Mouse (Mus musculus) midbrain, embryonic 12.5 days (tissue): ENCODE results near the gene Tenm3. TPM values are rescaled to one million over a fixed set of nuclear protein-coding genes. Genes with fewer than 3 reads are reported as not detected.

Experiments
- ATAC-seq: fragments of 200-750 bp; cut with Nextera tagmentation; 2 replicates; pipeline ENCODE4 v1.8.0; 2017; ENCODE audit warnings: low read depth, moderate TSS enrichment, moderate library complexity; ENCODE audit not compliant: low FRiP score
- H3K27ac ChIP-seq: fragments of 300-500 bp; sonication (generic); replicated peaks from 2 replicates; pipeline ENCODE4 v1.5.1; 2016; ENCODE audit warnings: mild to moderate bottlenecking
- H3K27me3 ChIP-seq: fragments of 300-500 bp; sonication (generic); 2 replicates; pipeline ENCODE4 v1.6.1; 2016; ENCODE audit warnings: mild to moderate bottlenecking
- H3K36me3 ChIP-seq: fragments of 300-500 bp; sonication (generic); 2 replicates; pipeline ENCODE4 v1.6.1; 2016
- H3K4me1 ChIP-seq: fragments of 300-500 bp; sonication (generic); 2 replicates; pipeline ENCODE4 v1.6.1; 2016
- H3K4me2 ChIP-seq: fragments of 300-500 bp; sonication (generic); replicated peaks from 2 replicates; pipeline ENCODE4 v1.6.1; 2016; ENCODE audit warnings: mild to moderate bottlenecking, moderate library complexity
- H3K4me3 ChIP-seq: fragments of 300-500 bp; sonication (generic); 2 replicates; pipeline ENCODE4 v1.5.1; 2016; ENCODE audit warnings: mild to moderate bottlenecking
- H3K9ac ChIP-seq: fragments of 300-500 bp; sonication (generic); replicated peaks from 2 replicates; pipeline ENCODE4 v1.6.1; 2016; ENCODE audit warnings: mild to moderate bottlenecking, moderate library complexity
- H3K9me3 ChIP-seq: fragments of 300-500 bp; sonication (generic); 2 replicates; pipeline ENCODE4 v1.6.1; 2016; ENCODE audit warnings: mild to moderate bottlenecking
- WGBS: fragments of 180-500 bp; shearing (Covaris S2); methylation state at CpG from one replicate; pipeline ENCODE4 v1.1.7; 2016; 5-methylcytosine and 5-hydroxymethylcytosine counted together
- polyA plus RNA-seq: library from polyadenylated mRNA; unstranded; fragments of >200 nt; fragmentation: Nextera tagmentation; extraction: Ambion mirVana; gene quantifications from 2 replicates; pipeline ENCODE4 v1.2.1, GENCODE M21; 2016

The Tenm3 gene
- polyA plus RNA-seq, 1 experiment from 2014 or later = 63.9 TPM

- Histone ChIP-seq H3K27ac (no peak overlapping the region), H3K9me3 (no peaks in the 10 kb centered on the region), H3K4me3 (no peak overlapping the region), H3K9ac (no peak overlapping the region), H3K36me3 (no peaks in the 10 kb centered on the region), H3K27me3 (no peaks in the 10 kb centered on the region), H3K4me2 (no peak overlapping the region), H3K4me1 (peaks cover 8% of the 10 kb centered on the region; the same call in 1 of the 2 replicates)
- no peak for ATAC-seq
- 76% methylated on average over 7 of the region's 7 CpGs for WGBS
These were observed 194.3 kb downstream of the Tenm3 start for GRCm38 (mm10) chr8:48649415-48649814.

- Histone ChIP-seq H3K4me1 (peaks cover 8% of the 10 kb centered on the region; the same call in 1 of the 2 replicates), H3K27me3 (no peaks in the 10 kb centered on the region), H3K4me2 (peak overlapping the region; percentile 35), H3K9ac (no peak overlapping the region), H3K36me3 (no peaks in the 10 kb centered on the region), H3K9me3 (no peaks in the 10 kb centered on the region), H3K27ac (no peak overlapping the region), H3K4me3 (no peak overlapping the region)
- ATAC-seq = no peak
- 65% methylated on average over 18 of the region's 18 CpGs for WGBS
These were observed 197.6 kb downstream of the Tenm3 start for GRCm38 (mm10) chr8:48646110-48646509.

- Histone ChIP-seq H3K4me3 (no peak overlapping the region), H3K4me2 (no peak overlapping the region), H3K9ac (no peak overlapping the region), H3K27ac (no peak overlapping the region), H3K4me1 (no peaks in the 10 kb centered on the region; the same call in 1 of the 2 replicates), H3K9me3 (no peaks in the 10 kb centered on the region), H3K36me3 (no peaks in the 10 kb centered on the region), H3K27me3 (no peaks in the 10 kb centered on the region)
- 81% methylated on average over 4 of the region's 4 CpGs for WGBS
- no peak for ATAC-seq
These were observed 205.6 kb downstream of the Tenm3 start for GRCm38 (mm10) chr8:48638129-48638528.

GRCm38 (mm10) chr8:48636979-48637378 lies 206.8 kb downstream of the Tenm3 start:
- Histone ChIP-seq H3K4me3 (no peak overlapping the region), H3K9me3 (no peaks in the 10 kb centered on the region), H3K4me2 (no peak overlapping the region), H3K9ac (no peak overlapping the region), H3K4me1 (no peaks in the 10 kb centered on the region; the same call in 1 of the 2 replicates), H3K27me3 (no peaks in the 10 kb centered on the region), H3K36me3 (no peaks in the 10 kb centered on the region), H3K27ac (no peak overlapping the region)
- ATAC-seq = no peak
- 84% methylated on average over 5 of the region's 5 CpGs for WGBS

GRCm38 (mm10) chr8:48635815-48636214 lies 207.9 kb downstream of the Tenm3 start:
- 64% methylated on average over 4 of the region's 4 CpGs for WGBS
- Histone ChIP-seq H3K27me3 (no peaks in the 10 kb centered on the region), H3K9me3 (no peaks in the 10 kb centered on the region), H3K27ac (no peak overlapping the region), H3K4me3 (no peak overlapping the region), H3K4me1 (no peaks in the 10 kb centered on the region; the same call in 1 of the 2 replicates), H3K9ac (no peak overlapping the region), H3K4me2 (no peak overlapping the region), H3K36me3 (no peaks in the 10 kb centered on the region)
- no peak for ATAC-seq

GRCm38 (mm10) chr8:48633426-48633825 lies 210.3 kb downstream of the Tenm3 start:
- no peak for ATAC-seq
- H3K9me3 ChIP-seq = no peaks in the 10 kb centered on the region
- no peak overlapping the region for H3K9ac ChIP-seq
- no peak overlapping the region for H3K4me3 ChIP-seq
- H3K4me1 ChIP-seq = no peaks in the 10 kb centered on the region; the same call in 1 of the 2 replicates
- no peaks in the 10 kb centered on the region for H3K27me3 ChIP-seq
- WGBS = 82% methylated on average over 8 of the region's 8 CpGs
- H3K4me2 ChIP-seq = no peak overlapping the region
- no peak overlapping the region for H3K27ac ChIP-seq
- no peaks in the 10 kb centered on the region for H3K36me3 ChIP-seq

GRCm38 (mm10) chr8:48622517-48623153 lies 221.1 kb downstream of the Tenm3 start:
- H3K9me3 ChIP-seq = no peaks in the 10 kb centered on the region

GRCm38 (mm10) chr8:48615088-48615487 lies 228.7 kb downstream of the Tenm3 start:
- ATAC-seq = no peak
- Histone ChIP-seq H3K36me3 (no peaks in the 10 kb centered on the region; the same call in 1 of the 2 replicates), H3K27me3 (no peaks in the 10 kb centered on the region), H3K4me1 (peaks cover 32% of the 10 kb centered on the region), H3K27ac (no peak overlapping the region), H3K4me2 (no peak overlapping the region), H3K4me3 (no peak overlapping the region), H3K9ac (no peak overlapping the region), H3K9me3 (no peaks in the 10 kb centered on the region)
- 25% methylated on average over 8 of the region's 8 CpGs for WGBS

More at GRCm38 (mm10) chr8:48622517-48623153, 221.1 kb downstream of the Tenm3 start:
- ATAC-seq = no peak
- Histone ChIP-seq H3K4me2 (no peak overlapping the region), H3K4me1 (no peaks in the 10 kb centered on the region), H3K36me3 (no peaks in the 10 kb centered on the region), H3K9ac (no peak overlapping the region), H3K4me3 (no peak overlapping the region), H3K27me3 (no peaks in the 10 kb centered on the region), H3K27ac (no peak overlapping the region)
- 88% methylated on average over 11 of the region's 11 CpGs for WGBS

- H3K4me3 ChIP-seq = no peak overlapping the region
- ATAC-seq = no peak
- no peaks in the 10 kb centered on the region; the same call in 1 of the 2 replicates for H3K36me3 ChIP-seq
- H3K27me3 ChIP-seq = no peaks in the 10 kb centered on the region
- H3K4me2 ChIP-seq = no peak overlapping the region
- no peaks in the 10 kb centered on the region for H3K9me3 ChIP-seq
- 87% methylated on average over 10 of the region's 10 CpGs for WGBS
- H3K4me1 ChIP-seq = peaks cover 32% of the 10 kb centered on the region
- H3K9ac ChIP-seq = no peak overlapping the region
- no peak overlapping the region for H3K27ac ChIP-seq
These were observed 231.7 kb downstream of the Tenm3 start for GRCm38 (mm10) chr8:48611934-48612512.

- Histone ChIP-seq H3K4me2 (no peak overlapping the region), H3K4me1 (peaks cover 32% of the 10 kb centered on the region), H3K27me3 (no peaks in the 10 kb centered on the region), H3K27ac (peak overlapping the region; percentile 64), H3K9me3 (no peaks in the 10 kb centered on the region), H3K4me3 (no peak overlapping the region), H3K9ac (no peak overlapping the region), H3K36me3 (no peaks in the 10 kb centered on the region; the same call in 1 of the 2 replicates)
- WGBS = 53% methylated on average over 12 of the region's 12 CpGs
- peak; percentile 59; the same call in 1 of the 2 replicates for ATAC-seq
These were observed 232.6 kb downstream of the Tenm3 start for GRCm38 (mm10) chr8:48611126-48611525.

GRCm38 (mm10) chr8:48610316-48610715 lies 233.4 kb downstream of the Tenm3 start:
- 69% methylated on average over 6 of the region's 6 CpGs for whole genome bisulfite sequencing
- H3K4me1 ChIP-seq = peaks cover 26% of the 10 kb centered on the region
- H3K4me2 ChIP-seq = no peak overlapping the region
- ATAC-seq = peak; percentile 67; the same call in 1 of the 2 replicates
- H3K4me3 ChIP-seq = no peak overlapping the region
- no peak overlapping the region for H3K9ac ChIP-seq
- no peaks in the 10 kb centered on the region for H3K27me3 ChIP-seq
- no peaks in the 10 kb centered on the region; the same call in 1 of the 2 replicates for H3K36me3 ChIP-seq
- peak overlapping the region; percentile 64 for H3K27ac ChIP-seq
- H3K9me3 ChIP-seq = no peaks in the 10 kb centered on the region

- Histone ChIP-seq H3K36me3 (no peaks in the 10 kb centered on the region; the same call in 1 of the 2 replicates), H3K4me3 (no peak overlapping the region), H3K9me3 (no peaks in the 10 kb centered on the region), H3K4me2 (no peak overlapping the region), H3K4me1 (peaks cover 20% of the 10 kb centered on the region; the same call in 1 of the 2 replicates), H3K9ac (no peak overlapping the region), H3K27ac (no peak overlapping the region; the same call in 1 of the 2 replicates), H3K27me3 (no peaks in the 10 kb centered on the region)
- no peak for ATAC-seq
- 95% methylated on average over 4 of the region's 4 CpGs for WGBS
These were observed 234.1 kb downstream of the Tenm3 start for GRCm38 (mm10) chr8:48609684-48610083.
